Mouse (Mus musculus): ENCODE results near the gene 2310034G01Rik. TPM values are rescaled to one million over a fixed set of nuclear protein-coding genes. Genes with fewer than 3 reads are reported as not detected.

The 2310034G01Rik gene
- polyA plus RNA-seq, 1 experiment from 2014 or later, result 0.44 TPM

DNA sequence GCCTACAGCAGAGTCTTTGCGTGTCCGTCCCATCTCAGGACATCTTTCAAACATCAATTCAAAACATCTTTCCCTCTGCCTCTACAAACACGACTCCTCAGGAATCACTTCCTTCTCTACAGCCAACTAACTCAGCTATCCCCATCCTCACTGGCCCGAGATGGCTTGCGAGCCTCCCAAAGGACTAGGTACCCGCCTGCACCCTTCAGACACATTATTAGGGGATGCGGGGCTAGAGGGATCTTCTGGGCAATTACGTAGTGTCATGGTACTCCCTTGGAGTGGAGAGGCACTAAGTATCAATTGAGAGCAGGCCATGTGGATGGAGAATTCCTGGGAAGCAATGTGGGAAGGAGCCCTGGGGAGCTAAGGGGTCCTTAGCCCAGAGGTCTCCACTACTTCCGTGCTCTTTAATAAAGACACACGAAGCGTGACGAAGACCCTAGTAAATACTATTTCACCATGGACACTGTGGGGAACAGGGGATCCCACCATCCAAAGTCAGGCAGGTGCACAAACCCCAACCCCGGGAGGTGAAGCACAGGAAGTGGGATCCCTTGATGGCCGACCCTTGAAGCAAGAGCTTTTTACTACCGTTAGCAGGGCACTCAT is 12.3 kb downstream of the 2310034G01Rik start:
- ATAC-seq (ENCODE audit: low read depth) (no peak), DNase-seq (no peak)
- Histone ChIP-seq H3K4me1 (replicated peaks) (peaks cover 48% of the 10 kb centered on the region), H3K9me3 (replicated peaks) (no peaks in the 10 kb centered on the region), H3K27me3 (no peaks in the 10 kb centered on the region), H3K27ac (peak overlapping the region; percentile 65), H3K9ac (peak overlapping the region; percentile 77), H3K4me3 (replicated peaks) (peak overlapping the region; percentile 69), H3K36me3 (no peaks in the 10 kb centered on the region), H3K4me2 (peak overlapping the region; percentile 79)
- WGBS (ENCODE audit: insufficient replicate concordance), result 37% methylated on average over 15 of the region's 15 CpGs

DNA sequence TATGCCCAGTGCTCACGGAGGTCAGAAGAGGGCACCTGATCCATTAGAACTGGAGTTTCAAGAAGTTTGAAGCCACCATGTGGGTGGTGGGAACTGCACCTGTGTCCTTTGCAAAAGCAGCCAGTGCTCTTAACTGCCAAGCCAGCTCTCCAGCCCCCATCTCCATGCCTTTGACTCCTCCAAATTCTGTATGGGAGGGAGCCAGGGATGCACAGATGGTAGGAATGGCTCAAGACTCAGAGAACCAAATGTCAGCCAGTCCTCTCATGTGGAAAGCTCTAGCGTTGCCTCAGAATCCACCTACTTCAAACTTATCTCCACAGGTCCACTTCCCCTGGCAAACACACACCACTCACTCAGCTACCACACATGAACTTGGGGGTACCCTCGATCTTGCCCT is 16.2 kb downstream of the 2310034G01Rik start:
- Histone ChIP-seq H3K4me1 (replicated peaks) (peaks cover 41% of the 10 kb centered on the region), H3K27me3 (peaks cover 5% of the 10 kb centered on the region; the same call in 1 of the 2 replicates), H3K9me3 (replicated peaks) (no peaks in the 10 kb centered on the region), H3K4me3 (replicated peaks) (no peak overlapping the region), H3K36me3 (peaks cover 20% of the 10 kb centered on the region), H3K4me2 (no peak overlapping the region), H3K27ac (no peak overlapping the region), H3K9ac (no peak overlapping the region)
- DNase-seq (no peak), ATAC-seq (ENCODE audit: low read depth) (no peak)
- WGBS (ENCODE audit: insufficient replicate concordance), result 72% methylated on average over 3 of the region's 3 CpGs

DNA sequence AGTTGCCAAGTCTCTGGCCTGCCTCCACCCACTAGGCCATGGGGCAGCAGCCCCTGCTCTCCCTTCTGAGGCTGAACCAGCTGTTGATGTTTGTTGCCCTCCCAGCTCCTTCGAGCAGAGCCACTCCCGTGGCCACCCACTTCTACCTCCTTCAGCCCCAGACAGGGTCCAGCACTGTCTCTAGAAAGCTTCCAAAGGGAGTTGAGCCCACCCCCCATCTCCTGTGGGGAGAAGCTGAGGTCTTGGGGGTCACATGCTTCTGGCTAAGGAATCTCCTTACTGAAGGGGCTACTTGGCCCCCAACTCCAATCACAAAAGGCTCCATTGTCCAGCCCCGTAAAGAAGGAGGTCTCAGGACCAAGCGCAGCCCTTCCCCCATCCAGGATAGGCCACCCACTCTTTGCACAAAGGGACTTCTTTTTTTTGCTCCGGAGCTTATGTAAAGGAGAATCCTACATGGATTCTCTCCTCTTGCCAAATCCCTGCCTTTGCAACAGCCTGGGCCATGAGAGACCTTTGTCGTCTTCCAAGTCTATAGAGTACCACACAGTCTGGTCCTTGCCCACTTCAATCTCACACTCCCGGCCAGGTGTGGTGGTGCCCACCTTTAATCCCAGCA is 17.3 kb downstream of the 2310034G01Rik start:
- 69% methylated on average over 7 of the region's 7 CpGs for WGBS (ENCODE audit: insufficient replicate concordance)

DNA sequence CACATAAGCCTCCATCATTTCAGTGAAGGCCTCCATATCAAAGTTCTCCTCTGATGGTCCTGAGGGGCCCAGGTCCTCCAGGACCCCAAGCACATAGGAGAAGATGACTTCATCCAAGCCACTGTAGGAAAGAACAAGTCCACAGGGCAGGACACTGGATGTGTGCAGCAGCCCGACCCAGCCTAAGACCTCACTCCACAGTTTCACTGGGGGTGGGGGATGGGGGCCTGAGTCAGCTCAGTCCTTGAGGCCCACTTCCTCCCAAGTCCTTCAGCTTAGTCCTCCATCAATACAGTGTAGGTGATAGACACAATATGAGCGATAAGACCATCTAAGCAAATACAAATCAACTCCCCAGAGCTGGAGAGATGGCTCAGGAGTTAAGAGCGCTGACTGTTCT is 18.2 kb downstream of the 2310034G01Rik start:
- Histone ChIP-seq H3K27ac (0 out of 2 replicates have a peak overlapping the region, but pooled peaks have one; percentile 3), H3K4me3 (replicated peaks) (no peak overlapping the region), H3K4me1 (replicated peaks) (peaks cover 40% of the 10 kb centered on the region), H3K27me3 (peaks cover 13% of the 10 kb centered on the region), H3K9ac (no peak overlapping the region), H3K9me3 (replicated peaks) (no peaks in the 10 kb centered on the region), H3K4me2 (no peak overlapping the region), H3K36me3 (peaks cover 20% of the 10 kb centered on the region)
- ATAC-seq (ENCODE audit: low read depth) (no peak), DNase-seq (no peak)
- 75% methylated on average over 3 of the region's 3 CpGs for WGBS (ENCODE audit: insufficient replicate concordance)

More for the DNA sequence above, 17.3 kb downstream of the 2310034G01Rik start:
- Histone ChIP-seq H3K4me3 (replicated peaks) (no peak overlapping the region), H3K9me3 (replicated peaks) (no peaks in the 10 kb centered on the region), H3K9ac (no peak overlapping the region), H3K4me2 (no peak overlapping the region), H3K27ac (0 out of 2 replicates have a peak overlapping the region, but pooled peaks have one; percentile 3), H3K27me3 (peaks cover 5% of the 10 kb centered on the region; the same call in 1 of the 2 replicates), H3K4me1 (replicated peaks) (peaks cover 40% of the 10 kb centered on the region), H3K36me3 (peaks cover 20% of the 10 kb centered on the region)
- no peak for DNase-seq
- no peak for ATAC-seq (ENCODE audit: low read depth)

DNA sequence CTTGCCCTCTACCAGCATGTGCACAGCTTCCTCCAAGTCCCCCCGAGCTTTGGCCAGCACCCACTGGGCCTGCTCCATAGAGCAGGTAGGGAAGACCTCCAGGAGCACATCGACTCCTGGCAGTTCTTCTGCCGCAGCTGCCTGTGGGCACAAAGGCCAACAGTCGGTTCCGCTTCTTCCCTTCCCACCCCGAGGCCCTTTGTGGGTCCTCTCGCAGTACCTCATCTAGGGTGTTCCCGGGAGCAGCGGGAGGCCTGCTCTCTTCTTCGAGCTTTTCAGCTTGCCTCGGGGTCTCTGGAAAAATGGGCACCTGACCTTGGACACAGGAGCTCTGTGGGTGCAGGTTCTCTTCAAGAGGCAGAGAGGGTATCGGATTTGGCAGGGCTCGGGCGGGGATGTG is 18.8 kb downstream of the 2310034G01Rik start:
- no peak overlapping the region for H3K9ac ChIP-seq
- peaks cover 40% of the 10 kb centered on the region for H3K4me1 ChIP-seq (replicated peaks)
- no peak overlapping the region for H3K27ac ChIP-seq
- no peak overlapping the region for H3K4me3 ChIP-seq (replicated peaks)
- DNase-seq (no peak), ATAC-seq (ENCODE audit: low read depth) (no peak)
- no peaks in the 10 kb centered on the region for H3K9me3 ChIP-seq (replicated peaks)
- WGBS (ENCODE audit: insufficient replicate concordance), result 86% methylated on average over 14 of the region's 14 CpGs
- H3K36me3 ChIP-seq, result peaks cover 20% of the 10 kb centered on the region
- H3K27me3 ChIP-seq, result peaks cover 19% of the 10 kb centered on the region
- H3K4me2 ChIP-seq, result no peak overlapping the region

DNA sequence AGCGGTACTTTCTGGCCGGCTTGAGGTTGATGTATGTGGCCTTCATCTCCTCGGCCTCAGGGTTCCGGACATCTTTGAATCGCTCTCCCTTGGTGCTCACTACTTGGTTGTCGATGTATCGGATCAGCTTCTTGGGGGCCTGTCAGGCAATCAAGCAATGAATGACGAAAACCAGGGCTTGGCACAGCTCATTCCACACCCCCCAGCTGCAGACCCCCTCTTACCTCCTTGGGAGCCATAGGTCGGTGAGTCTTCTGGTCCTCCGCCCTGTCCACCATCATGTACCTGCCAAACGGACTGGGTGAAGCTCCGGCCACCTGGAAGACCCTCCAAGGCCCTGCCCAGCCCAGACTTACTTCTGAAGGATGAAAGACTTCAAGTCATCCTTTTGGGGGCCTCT is 19.4 kb downstream of the 2310034G01Rik start:
- peaks cover 25% of the 10 kb centered on the region for H3K27me3 ChIP-seq
- H3K27ac ChIP-seq, result no peak overlapping the region
- ATAC-seq (ENCODE audit: low read depth) (no peak), DNase-seq (no peak)
- no peak overlapping the region for H3K4me2 ChIP-seq
- no peak overlapping the region for H3K4me3 ChIP-seq (replicated peaks)
- no peak overlapping the region for H3K9ac ChIP-seq
- peaks cover 20% of the 10 kb centered on the region for H3K36me3 ChIP-seq
- WGBS (ENCODE audit: insufficient replicate concordance), result 83% methylated on average over 12 of the region's 12 CpGs
- peaks cover 39% of the 10 kb centered on the region for H3K4me1 ChIP-seq (replicated peaks)
- no peaks in the 10 kb centered on the region for H3K9me3 ChIP-seq (replicated peaks)

DNA sequence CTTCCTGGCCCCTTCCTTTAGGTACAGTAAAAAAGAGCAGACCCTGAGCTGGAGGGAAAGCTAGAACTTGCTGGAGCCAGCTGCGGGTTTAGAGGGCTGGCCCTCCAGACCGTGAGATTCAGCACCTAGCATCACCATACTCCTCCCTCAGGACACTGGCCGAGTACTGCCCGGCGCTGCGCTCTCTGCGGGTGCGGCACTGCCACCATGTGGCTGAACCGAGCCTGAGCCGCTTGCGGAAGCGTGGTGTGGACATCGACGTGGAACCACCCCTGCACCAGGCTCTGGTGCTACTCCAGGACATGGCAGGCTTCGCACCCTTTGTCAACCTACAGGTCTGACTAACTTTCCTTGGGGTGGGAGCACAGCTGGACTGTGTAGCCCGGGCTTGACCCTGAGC is 20.2 kb downstream of the 2310034G01Rik start:
- H3K27ac ChIP-seq, result no peak overlapping the region
- ATAC-seq (ENCODE audit: low read depth), result peak; percentile 48
- peak overlapping the region; percentile 82 for H3K4me3 ChIP-seq (replicated peaks)
- 0 out of 2 replicates have a peak overlapping the region, but pooled peaks have one; percentile 83 for H3K9ac ChIP-seq
- peaks cover 32% of the 10 kb centered on the region for H3K27me3 ChIP-seq
- no peaks in the 10 kb centered on the region for H3K9me3 ChIP-seq (replicated peaks)
- peaks cover 42% of the 10 kb centered on the region for H3K4me1 ChIP-seq (replicated peaks)
- peak; percentile 79 for DNase-seq
- H3K36me3 ChIP-seq, result peaks cover 20% of the 10 kb centered on the region
- peak overlapping the region; percentile 100 for H3K4me2 ChIP-seq
- WGBS (ENCODE audit: insufficient replicate concordance), result 7% methylated on average over 16 of the region's 16 CpGs

DNA sequence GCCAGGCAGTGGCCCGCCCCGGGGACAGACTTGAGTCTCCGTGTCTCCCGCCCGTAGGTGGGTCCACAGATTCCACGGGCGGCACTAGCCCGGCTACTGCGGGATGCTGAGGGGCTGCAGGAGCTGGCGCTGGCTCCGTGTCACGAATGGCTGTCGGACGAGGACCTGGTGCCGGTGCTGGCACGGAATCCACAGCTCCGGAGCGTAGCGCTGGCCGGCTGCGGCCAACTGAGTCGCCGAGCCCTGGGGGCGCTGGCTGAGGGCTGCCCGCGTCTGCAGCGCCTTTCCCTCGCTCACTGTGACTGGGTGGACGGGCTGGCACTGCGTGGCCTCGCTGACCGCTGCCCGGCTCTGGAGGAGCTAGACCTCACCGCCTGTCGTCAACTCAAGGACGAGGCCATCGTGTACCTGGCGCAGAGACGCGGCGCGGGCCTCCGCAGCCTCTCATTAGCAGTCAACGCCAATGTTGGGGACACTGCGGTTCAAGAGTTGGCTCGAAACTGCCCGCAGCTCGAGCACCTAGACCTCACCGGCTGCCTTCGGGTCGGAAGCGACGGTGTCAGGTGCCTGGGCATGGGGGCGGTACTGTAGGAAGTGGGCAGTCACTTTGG is 21.0 kb downstream of the 2310034G01Rik start:
- no peaks in the 10 kb centered on the region for H3K9me3 ChIP-seq (replicated peaks)
- peaks cover 20% of the 10 kb centered on the region for H3K36me3 ChIP-seq
- H3K4me2 ChIP-seq, result peak overlapping the region; percentile 100
- WGBS (ENCODE audit: insufficient replicate concordance), result 4% methylated on average over 54 of the region's 54 CpGs
- H3K27me3 ChIP-seq, result peaks cover 41% of the 10 kb centered on the region
- peak overlapping the region; percentile 82 for H3K4me3 ChIP-seq (replicated peaks)
- DNase-seq, result no peak
- peak overlapping the region; percentile 91 for H3K27ac ChIP-seq
- H3K9ac ChIP-seq, result peak overlapping the region; percentile 83
- H3K4me1 ChIP-seq (replicated peaks), result peaks cover 46% of the 10 kb centered on the region
- no peak for ATAC-seq (ENCODE audit: low read depth)

DNA sequence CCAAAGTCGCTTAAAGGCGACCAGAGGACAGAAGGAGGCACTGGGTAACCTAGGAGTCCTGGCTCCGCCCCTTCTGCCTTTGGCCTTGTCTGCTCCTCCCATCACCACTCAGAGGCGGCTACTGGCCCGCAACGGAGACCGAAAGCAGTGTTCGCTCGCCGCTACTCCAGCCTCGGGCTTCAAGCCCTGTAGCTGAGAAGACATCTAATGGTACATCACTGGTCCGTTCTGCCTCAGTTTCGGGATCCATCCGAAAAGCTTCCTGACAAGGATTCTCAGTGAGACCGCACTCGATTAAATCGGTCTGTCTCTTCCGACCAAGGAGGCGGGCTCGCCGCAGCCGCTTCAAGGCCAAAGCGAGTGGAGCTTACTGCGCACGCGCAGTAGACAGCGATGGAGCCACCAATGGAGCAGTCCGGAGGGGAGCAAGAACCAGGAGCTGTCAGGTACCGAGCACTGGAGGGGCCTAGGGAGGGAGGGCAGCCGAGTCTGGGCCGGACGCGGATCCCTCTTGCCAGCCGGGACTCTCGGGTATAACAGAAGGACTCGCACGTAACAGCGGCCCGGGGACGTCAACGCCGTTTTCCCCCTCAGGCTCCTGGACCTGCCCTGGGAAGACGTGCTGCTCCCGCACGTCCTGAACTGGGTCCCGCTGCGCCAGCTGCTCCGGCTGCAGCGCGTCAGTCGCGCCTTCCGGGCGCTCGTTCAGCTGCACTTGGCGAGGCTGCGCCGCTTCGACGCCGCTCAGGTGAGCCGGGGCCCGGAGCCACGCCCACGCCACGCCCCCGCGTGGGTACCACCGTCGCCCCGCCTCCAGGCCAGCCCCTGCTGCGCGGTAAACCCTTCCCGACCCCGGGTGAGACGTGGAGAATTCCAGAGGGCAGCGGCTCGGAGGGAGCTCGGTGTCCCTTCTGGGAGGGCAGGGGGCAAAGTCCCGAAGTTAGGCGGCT is 21.7 kb downstream of the 2310034G01Rik start, which contains the start of gene Fbxl15:
Gene Fbxl15 (plus strand): TSS at position 104 of the 950 bp plus-strand sequence.
- DNase-seq (peak; percentile 88), ATAC-seq (ENCODE audit: low read depth) (peak; percentile 87)
- Histone ChIP-seq H3K36me3 (peaks cover 20% of the 10 kb centered on the region), H3K4me1 (replicated peaks) (peaks cover 46% of the 10 kb centered on the region), H3K9me3 (replicated peaks) (no peaks in the 10 kb centered on the region), H3K4me2 (peak within 1 kb of the TSS; percentile 100), H3K27me3 (peaks cover 48% of the 10 kb centered on the region), H3K4me3 (replicated peaks) (peak within 1 kb of the TSS; percentile 82), H3K27ac (peak within 1 kb of the TSS; percentile 91), H3K9ac (peak within 1 kb of the TSS; percentile 83)
- WGBS (ENCODE audit: insufficient replicate concordance), result under 1% methylated on average over 81 of the region's 81 CpGs

DNA sequence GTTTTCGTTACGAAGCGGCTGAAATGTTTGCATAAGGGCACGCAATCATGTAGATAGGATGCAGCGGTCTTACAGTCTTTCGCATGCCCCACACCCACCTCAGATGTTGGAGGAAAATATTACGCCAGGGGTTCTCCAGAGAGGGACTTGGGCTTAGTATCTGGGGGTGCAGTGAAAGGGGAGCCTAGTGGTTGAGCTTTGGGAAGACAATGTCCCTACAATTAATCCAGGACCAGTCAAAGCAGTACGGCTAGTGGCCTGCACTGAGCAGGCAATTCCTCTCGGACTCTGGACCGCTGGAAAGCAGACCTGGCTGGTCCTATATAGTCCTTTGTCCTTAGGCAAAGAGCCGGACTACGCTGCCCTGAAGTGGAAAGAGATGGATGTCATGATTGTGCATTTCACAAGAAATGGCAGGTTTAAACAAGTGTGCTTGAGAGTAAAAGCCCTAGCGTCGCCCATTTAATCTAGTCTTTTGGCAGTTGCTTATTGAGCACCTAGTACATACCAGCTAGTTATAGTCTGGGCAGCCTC is 22.5 kb downstream of the 2310034G01Rik start:
- peak overlapping the region; percentile 100 for H3K4me2 ChIP-seq
- H3K9me3 ChIP-seq (replicated peaks), result no peaks in the 10 kb centered on the region
- ATAC-seq (ENCODE audit: low read depth) (no peak), DNase-seq (no peak)
- H3K4me1 ChIP-seq (replicated peaks), result peaks cover 46% of the 10 kb centered on the region
- peak overlapping the region; percentile 83 for H3K9ac ChIP-seq
- peak overlapping the region; percentile 91; the same call in 1 of the 2 replicates for H3K27ac ChIP-seq
- peaks cover 20% of the 10 kb centered on the region for H3K36me3 ChIP-seq
- peak overlapping the region; percentile 82 for H3K4me3 ChIP-seq (replicated peaks)
- 24% methylated on average over 14 of the region's 14 CpGs for WGBS (ENCODE audit: insufficient replicate concordance)
- H3K27me3 ChIP-seq, result peaks cover 56% of the 10 kb centered on the region
